Mouse (Mus musculus) left cerebral cortex, adult 2 months (tissue): ENCODE data around the gene Cldn34c3. TPM values are rescaled to one million over a fixed set of nuclear protein-coding genes. Genes with fewer than 3 reads are reported as not detected.
"Not testable (repeated sequence)": the region's sequence is repeated elsewhere in the genome, so short reads cannot be mapped to it uniquely, and the experiment has no call there.

ENCODE experiments used
- DNase-seq, 2 experiments: peaks; one replicate each; pipeline ENCODE4 v3.0.0; 2021 to 2022; ENCODE audit warnings: low spot score in 2 of 2, mixed read lengths in 1 of 2; ENCODE audit errors: extremely low spot score in 1 of 2
- H3K27ac ChIP-seq: fragments of 200-600 bp; 2 replicates; pipeline ENCODE4 v1.8.1; 2022
- H3K4me3 ChIP-seq: fragments of 200-600 bp; 2 replicates; pipeline ENCODE4 v1.8.1; 2022
- intact Hi-C: fragments of 180-260 bp; cut with DNase I; formaldehyde crosslinking; loops from one replicate; pipeline ENCODE4 v1.15.1; 2025
- long read RNA-seq, 2 experiments: library from polyadenylated mRNA; stranded (forward); transcript quantifications; one replicate each; pipeline ENCODE4 v2.0.0; 2021; ENCODE audit warnings: borderline mapping rate in 2 of 2
- total RNA-seq, 2 experiments: library from RNA; stranded (reverse); gene quantifications; 2 replicates each; pipeline ENCODE4 v1.2.3; 2021

Gene Cldn34c3
- not detected for total RNA-seq
- long read RNA-seq, experiment 1: 0 reads
- long read RNA-seq, experiment 2, partial matches to known transcripts: 0 of 1 reads
- long read RNA-seq, experiment 2, other reads (novel, unspliced or antisense): 1 of 1 reads

- H3K4me3 ChIP-seq, intact Hi-C loops, H3K27ac ChIP-seq, DNase-seq: not testable (repeated sequence)
Observed at GRCm38 (mm10) chrX:123793365-123793764, at the start of gene Cldn34c3. Cldn34c3 (plus strand) TSS chrX:123793665.

Other genes starting within 250 kb of the Cldn34c3 start
- gene Cldn34c2, start 212.0 kb upstream of the Cldn34c3 start, total RNA-seq: under 1 TPM in 1 of 2 experiments, not detected in 1; 0.96 TPM
- gene Gm17467, start 88.9 kb upstream of the Cldn34c3 start, total RNA-seq: not detected